20 mouse cellular contexts compared by ENCODE assay signal in genomic region chr7:121942371-121942770, GRCm38 (mm10). TPM values are rescaled to one million over a fixed set of nuclear protein-coding genes. Genes with fewer than 3 reads are reported as not detected.
A peak's percentile ranks its signal among the peaks of the same experiment; 100 is the strongest.
DNase-seq lines count a peak whose midpoint lies in the region; TF ChIP-seq lines count a peak whose summit lies in the region.
"Had no signal": no experiment of that assay in that cellular context is flagged by ENCODE, and none has a peak within 500 bp of the region (broad histone marks: within the 10 kb centered on the region; RNA-seq: fewer than 3 reads in every experiment).

No protein-coding gene starts in this region.

- H3K9me3 ChIP-seq in hindbrain, embryonic 10.5 days, result no peaks in the 10 kb centered on the region
- H3K9me3 ChIP-seq: embryonic facial prominence, embryonic 10.5 days; forebrain, embryonic 13.5 days; heart, embryonic 15.5 days; hindbrain, embryonic 15.5 days had no signal

- DNase-seq in kidney, adult 2 months, result no peak
- DNase-seq in kidney, adult 11 months, result no peak
- peak; percentile 45 for DNase-seq in lung, adult 2 months
- no peak for DNase-seq in lung, postnatal 4 days
- DNase-seq in lung, postnatal 14 days, result peak; percentile 35
- no peak for DNase-seq in left cerebral cortex, postnatal 4 days
- no peak for DNase-seq in hindbrain, embryonic 10.5 days (ENCODE audit: low spot score)
- DNase-seq: adrenal gland, adult 2 months; adrenal gland, postnatal 25 days; cerebellum, adult 18-20 months; cerebellum, postnatal 10 days; forebrain, postnatal 0 days; gastrocnemius, adult 2 months; gastrocnemius, postnatal 25 days had no signal

- peaks cover 11% of the 10 kb centered on the region for H3K4me1 ChIP-seq in kidney, adult 2 months (ENCODE audit: control insufficient read depth, insufficient read depth, low read length)
- H3K4me1 ChIP-seq in lung, adult 2 months (ENCODE audit: control insufficient read depth, insufficient read depth, low read length), result peaks cover 3% of the 10 kb centered on the region
- H3K4me1 ChIP-seq in hindbrain, embryonic 10.5 days (replicated peaks), result peaks cover 12% of the 10 kb centered on the region; the same call in 1 of the 2 replicates

- WGBS in kidney, adult 2 months, result 89% methylated on average over 2 of the region's 2 CpGs
- 83% methylated on average over 2 of the region's 2 CpGs for WGBS in lung, adult 2 months
- WGBS in hindbrain, embryonic 10.5 days, result 98% methylated on average over 2 of the region's 2 CpGs

- H3K4me3 ChIP-seq in kidney, adult 2 months (ENCODE audit: insufficient read depth, low read depth, low read length), result no peak overlapping the region
- no peak overlapping the region for H3K4me3 ChIP-seq in lung, adult 2 months (replicated peaks; ENCODE audit: extremely low read depth, low read depth, low read length)
- no peak overlapping the region for H3K4me3 ChIP-seq in hindbrain, embryonic 10.5 days
- H3K4me3 ChIP-seq: embryonic facial prominence, embryonic 10.5 days; forebrain, embryonic 13.5 days; gastrocnemius, adult 2 months; heart, embryonic 15.5 days; hindbrain, embryonic 15.5 days had no signal

- H3K36me3 ChIP-seq in kidney, adult 2 months (ENCODE audit: control insufficient read depth, insufficient read depth, low read length), result no peaks in the 10 kb centered on the region
- peaks cover 27% of the 10 kb centered on the region for H3K36me3 ChIP-seq in hindbrain, embryonic 10.5 days
- H3K36me3 ChIP-seq: heart, embryonic 15.5 days had no signal

- H3K27ac ChIP-seq in kidney, adult 2 months (ENCODE audit: insufficient read depth, low read depth, low read length), result peak overlapping the region; percentile 8; the same call in 1 of the 2 replicates
- no peak overlapping the region for H3K27ac ChIP-seq in hindbrain, embryonic 10.5 days
- H3K27ac ChIP-seq: embryonic facial prominence, embryonic 10.5 days; forebrain, embryonic 13.5 days; gastrocnemius, adult 2 months; heart, embryonic 15.5 days; hindbrain, embryonic 15.5 days had no signal

- no peak for TF ChIP-seq CTCF in kidney, adult 2 months (conservative IDR thresholded peaks at IDR 0.05; ENCODE audit: insufficient read depth, insufficient read length, low read depth, low read length)
- no peak for TF ChIP-seq CTCF in lung, adult 2 months (IDR thresholded peaks at IDR 0.05; ENCODE audit: insufficient read depth, low read length)

- no peaks in the 10 kb centered on the region for H3K27me3 ChIP-seq in kidney, adult 2 months (replicated peaks; ENCODE audit: control insufficient read depth, insufficient read depth, low read length)
- H3K27me3 ChIP-seq in hindbrain, embryonic 10.5 days (ENCODE audit: insufficient read depth, poor library complexity, severe bottlenecking), result no peaks in the 10 kb centered on the region
- H3K27me3 ChIP-seq: CH12.LX; forebrain, embryonic 13.5 days; heart, embryonic 15.5 days; hindbrain, embryonic 15.5 days; Patski had no signal

- TF ChIP-seq POLR2A in kidney, adult 2 months (IDR thresholded peaks at IDR 0.05; ENCODE audit: low read depth, low read length), result no peak
- TF ChIP-seq POLR2A in lung, adult 2 months (IDR thresholded peaks at IDR 0.05; ENCODE audit: borderline replicate concordance, extremely low read depth, low read depth, low read length), result no peak

- intact Hi-C loops in left cerebral cortex, postnatal 4 days (cut with DNase I), result no loop called here

RNA-seq across cellular contexts. Expression of gene Cog7, which starts 39.1 kb away (rescaled TPM):
- polyA plus RNA-seq in kidney, adult 2 months (2012; rRNA removed), result 39.9 and 41.7 TPM in 2 replicates
- 25.6 and 29.7 TPM in 2 replicates for polyA plus RNA-seq in lung, adult 2 months (2012; rRNA removed)
- 10 to 100 TPM; 24.5 to 26.2 TPM for total RNA-seq in left cerebral cortex, postnatal 4 days (2021)
- polyA plus RNA-seq in hindbrain, embryonic 10.5 days (2016; fragmentation: Nextera tagmentation; extraction: Ambion mirVana), result 21.0 and 23.2 TPM in 2 replicates

Comparison
In these comparisons a context has a peak if more than half of its experiments do, and no peak if none do; other contexts are left out.
1. DNase-seq: peak in lung, adult 2 months (single experiment) and lung, postnatal 14 days (single experiment); none in kidney, adult 2 months (single experiment), kidney, adult 11 months (single experiment), lung, postnatal 4 days (0 of 2), left cerebral cortex, postnatal 4 days (single experiment) and hindbrain, embryonic 10.5 days (single experiment).